In genomic region chr2:125293969-125294491, GRCm38 (mm10) we compare ENCODE assay signal across 18 mouse cellular contexts. TPM values are rescaled to one million over a fixed set of nuclear protein-coding genes. Genes with fewer than 3 reads are reported as not detected.
DNase-seq lines count a peak whose midpoint lies in the region; ATAC-seq and TF ChIP-seq lines count a peak whose summit lies in the region.
"Had no signal": no experiment of that assay in that cellular context is flagged by ENCODE, and none has a peak within 500 bp of the region (broad histone marks: within the 10 kb centered on the region; RNA-seq: fewer than 3 reads in every experiment).

No protein-coding gene starts in this region.

- intact Hi-C loops in left cerebral cortex, postnatal 25 days (cut with DNase I) = no loop called here

- TF ChIP-seq EP300 in lung, postnatal 0 days (IDR thresholded peaks at IDR 0.05) = no peak

- H3K4me3 ChIP-seq in lung, postnatal 0 days (ENCODE audit: low read depth, low read length) = no peak overlapping the region
- H3K4me3 ChIP-seq in myocyte = no peak overlapping the region
- H3K4me3 ChIP-seq: forebrain, embryonic 15.5 days; heart, embryonic 10.5 days; layer of hippocampus, adult 2 months; liver, embryonic 15.5 days had no signal

- H3K27me3 ChIP-seq in lung, postnatal 0 days (replicated peaks; ENCODE audit: insufficient read depth, low read length) = no peaks in the 10 kb centered on the region
- H3K27me3 ChIP-seq in myocyte (ENCODE audit: control insufficient read depth, insufficient read depth, insufficient read length) = no peaks in the 10 kb centered on the region
- H3K27me3 ChIP-seq: forebrain, embryonic 15.5 days; liver, embryonic 15.5 days had no signal

- H3K79me2 ChIP-seq in myocyte (ENCODE audit: control insufficient read depth, insufficient read depth) = no peaks in the 10 kb centered on the region

- no peaks in the 10 kb centered on the region for H3K9me3 ChIP-seq in lung, postnatal 0 days (ENCODE audit: low read length)
- H3K9me3 ChIP-seq: forebrain, embryonic 15.5 days; heart, embryonic 10.5 days; liver, embryonic 15.5 days had no signal

- WGBS in lung, postnatal 0 days = 64% methylated on average over 5 of the region's 5 CpGs

- DNase-seq in adrenal gland, adult 2 months = peak; percentile 34
- DNase-seq in adrenal gland, postnatal 25 days = no peak
- peak; percentile 36 for DNase-seq in lung, postnatal 0 days (ENCODE audit: low spot score)
- no peak for DNase-seq in lung, postnatal 10 days
- peak; percentile 88 for DNase-seq in NIH3T3 (ENCODE audit: low read depth)
- no peak for DNase-seq in liver
- DNase-seq in left cerebral cortex, postnatal 25 days (ENCODE audit: low spot score in 2 of 2) = no peak
- DNase-seq: cerebellum, adult 9-11 months; kidney, adult 11 months; midbrain, embryonic 14.5 days had no signal

- no peaks in the 10 kb centered on the region for H3K4me1 ChIP-seq in lung, postnatal 0 days (ENCODE audit: insufficient read depth, low read depth, low read length)
- H3K4me1 ChIP-seq: forebrain, embryonic 15.5 days; liver, embryonic 15.5 days had no signal

- no peak overlapping the region for H3ac ChIP-seq in myocyte (ENCODE audit: control insufficient read depth, insufficient read length)

- no peak for TF ChIP-seq POLR2A in myocyte (IDR thresholded peaks at IDR 0.05; ENCODE audit: insufficient read length, low read depth)

- no peak overlapping the region for H3K4me2 ChIP-seq in lung, postnatal 0 days (replicated peaks; ENCODE audit: low read depth, low read length)
- H3K4me2 ChIP-seq in myocyte (ENCODE audit: low read depth) = peak overlapping the region; percentile 44
- H3K4me2 ChIP-seq: forebrain, embryonic 15.5 days; liver, embryonic 15.5 days had no signal

- no peak for TF ChIP-seq CTCF in lung, postnatal 0 days (IDR thresholded peaks at IDR 0.05)

- H3K27ac ChIP-seq in lung, postnatal 0 days (ENCODE audit: low read length) = no peak overlapping the region
- H3K27ac ChIP-seq: forebrain, embryonic 15.5 days; heart, embryonic 10.5 days; hindbrain, postnatal 0 days; kidney, postnatal 0 days; layer of hippocampus, adult 2 months; liver, embryonic 15.5 days; macrophage had no signal

- H3K9ac ChIP-seq in lung, postnatal 0 days (replicated peaks; ENCODE audit: low read depth) = no peak overlapping the region
- H3K9ac ChIP-seq: forebrain, embryonic 15.5 days; liver, embryonic 15.5 days had no signal

- ATAC-seq in lung, postnatal 0 days = no peak
- ATAC-seq: forebrain, embryonic 15.5 days; hindbrain, postnatal 0 days had no signal

- H3K36me3 ChIP-seq in lung, postnatal 0 days (ENCODE audit: insufficient read depth, low read length) = no peaks in the 10 kb centered on the region
- no peaks in the 10 kb centered on the region for H3K36me3 ChIP-seq in myocyte (ENCODE audit: control insufficient read depth, insufficient read depth)
- H3K36me3 ChIP-seq: forebrain, embryonic 15.5 days; liver, embryonic 15.5 days had no signal

TF ChIP-seq in myocyte, 11 proteins besides CTCF, POLR2A, EP300 and RAD21:
- TF ChIP-seq MYOD1 (IDR thresholded peaks at IDR 0.05; ENCODE audit: control insufficient read depth in 1 of 3, insufficient read length in 2 of 3, low read depth in 2 of 3) = peak in 1 of 3 experiments; percentile 45
- no peak for TF ChIP-seq POLR2AphosphoS2 (IDR thresholded peaks at IDR 0.05; ENCODE audit: insufficient read length, low read depth)
- no peak for TF ChIP-seq SRF (IDR thresholded peaks at IDR 0.05; ENCODE audit: control insufficient read depth, insufficient read length, low read depth)
- TF ChIP-seq MAX (IDR thresholded peaks at IDR 0.05; ENCODE audit: low read depth) = peak; percentile 29
- peak; percentile 79 for TF ChIP-seq CEBPB (IDR thresholded peaks at IDR 0.05; ENCODE audit: insufficient read depth, poor library complexity, severe bottlenecking)
- peak; percentile 10 for TF ChIP-seq TCF12 (IDR thresholded peaks at IDR 0.05; ENCODE audit: insufficient read depth, poor library complexity, severe bottlenecking)

RNA-seq across cellular contexts. Expression of gene Dut, which starts 47.0 kb away (rescaled TPM):
- total RNA-seq in adrenal gland, adult 2 months (2021) = 10 to 100 TPM; 15.7 to 23.6 TPM
- polyA plus RNA-seq in adrenal gland, adult 2 months (2012; rRNA removed) = 50.0 and 66.9 TPM in 2 replicates
- 24.5 and 33.5 TPM in 2 replicates for total RNA-seq in adrenal gland, postnatal 25 days (2021)
- 40.1 and 40.5 TPM in 2 replicates for polyA plus RNA-seq in lung, postnatal 0 days (2015; fragmentation: Nextera tagmentation; extraction: Ambion mirVana)
- 57.1 TPM for polyA plus RNA-seq in myocyte (2012; fragmentation: generic; extraction: Trizol)
- total RNA-seq in left cerebral cortex, postnatal 25 days (2021) = 10 to 100 TPM; 23.2 to 23.7 TPM

Comparison
In these comparisons a context has a peak if more than half of its experiments do, and no peak if none do; other contexts are left out.
1. DNase-seq: peak in adrenal gland, adult 2 months (single experiment), lung, postnatal 0 days (single experiment) and NIH3T3 (single experiment); none in adrenal gland, postnatal 25 days (single experiment), lung, postnatal 10 days (single experiment), liver (single experiment) and left cerebral cortex, postnatal 25 days (0 of 2).